Mouse (Mus musculus) ovary, postnatal 36 days (tissue): ENCODE measurements around the gene Efna3.

Experiments
- DNase-seq: peaks from one replicate; pipeline ENCODE4 v3.0.0; 2022; ENCODE audit warnings: low spot score, mixed read lengths

Efna3 gene

GRCm38 (mm10) chr3:89315930-89316831 is 6.6 kb downstream of the Efna3 start:
- DNase-seq: no peak

- DNase-seq: peak; percentile 77
Measured at GRCm38 (mm10) chr3:89315195-89315929, 7.4 kb downstream of the Efna3 start.

GRCm38 (mm10) chr3:89314791-89315190 is 8.0 kb downstream of the Efna3 start:
- no peak for DNase-seq

- DNase-seq: no peak
Measured at GRCm38 (mm10) chr3:89314340-89314739, 8.4 kb downstream of the Efna3 start.

GRCm38 (mm10) chr3:89308089-89308488 is 14.7 kb downstream of the Efna3 start:
- peak; percentile 64 for DNase-seq

- DNase-seq: no peak
Measured at GRCm38 (mm10) chr3:89305551-89306325, 17.0 kb downstream of the Efna3 start.

- no peak for DNase-seq
Measured at GRCm38 (mm10) chr3:89305105-89305504, 17.7 kb downstream of the Efna3 start.

GRCm38 (mm10) chr3:89304440-89304839 is 18.3 kb downstream of the Efna3 start:
- no peak for DNase-seq

GRCm38 (mm10) chr3:89300514-89300913 is 22.3 kb downstream of the Efna3 start:
- DNase-seq: no peak

- no peak for DNase-seq
Measured at GRCm38 (mm10) chr3:89300071-89300470, 22.7 kb downstream of the Efna3 start.

- DNase-seq: peak; percentile 22
Measured at GRCm38 (mm10) chr3:89299499-89299898, 23.3 kb downstream of the Efna3 start.

- no peak for DNase-seq
Measured at GRCm38 (mm10) chr3:89298908-89299307, 23.9 kb downstream of the Efna3 start.

- DNase-seq: no peak
Measured at GRCm38 (mm10) chr3:89296761-89297396, 25.9 kb downstream of the Efna3 start.

- no peak for DNase-seq
Measured at GRCm38 (mm10) chr3:89295685-89296230, 27.0 kb downstream of the Efna3 start.

- no peak for DNase-seq
Measured at GRCm38 (mm10) chr3:89294195-89294594, 28.6 kb downstream of the Efna3 start.

- no peak for DNase-seq
Measured at GRCm38 (mm10) chr3:89293247-89293918, 29.4 kb downstream of the Efna3 start.

- no peak for DNase-seq
Measured at GRCm38 (mm10) chr3:89292303-89292702, 30.5 kb downstream of the Efna3 start.

- DNase-seq: no peak
Measured at GRCm38 (mm10) chr3:89291874-89292273, 30.9 kb downstream of the Efna3 start.

GRCm38 (mm10) chr3:89288503-89288928 is 34.2 kb downstream of the Efna3 start:
- no peak for DNase-seq

GRCm38 (mm10) chr3:89287286-89287685 is 35.5 kb downstream of the Efna3 start:
- DNase-seq: no peak

GRCm38 (mm10) chr3:89285526-89285925 is 37.2 kb downstream of the Efna3 start:
- DNase-seq: no peak
